Mouse (Mus musculus) T-cell, adult 2 months (primary cell): ENCODE results near the gene Scn10a.

Experiments used
- DNase-seq: peaks from one replicate; pipeline ENCODE4 v3.0.0; 2022; ENCODE audit warnings: low spot score

Scn10a gene

GRCm38 (mm10) chr9:119634216-119634843, 84.8 kb downstream of the Scn10a start:
- no peak for DNase-seq

- no peak for DNase-seq
These were observed 85.6 kb downstream of the Scn10a start for GRCm38 (mm10) chr9:119633475-119633874.

GRCm38 (mm10) chr9:119632801-119633200, 86.3 kb downstream of the Scn10a start:
- DNase-seq = no peak

- DNase-seq = no peak
These were observed 87.1 kb downstream of the Scn10a start for GRCm38 (mm10) chr9:119631899-119632533.

GRCm38 (mm10) chr9:119631393-119631898, 87.7 kb downstream of the Scn10a start:
- DNase-seq = no peak

GRCm38 (mm10) chr9:119628690-119629268, 90.3 kb downstream of the Scn10a start:
- no peak for DNase-seq

- no peak for DNase-seq
These were observed 91.9 kb downstream of the Scn10a start for GRCm38 (mm10) chr9:119627227-119627626.

- DNase-seq = no peak
These were observed 95.0 kb downstream of the Scn10a start for GRCm38 (mm10) chr9:119624151-119624550.

GRCm38 (mm10) chr9:119614798-119615197, 104.3 kb downstream of the Scn10a start:
- DNase-seq = no peak

- no peak for DNase-seq
These were observed 108.5 kb downstream of the Scn10a start for GRCm38 (mm10) chr9:119610563-119611166.

- DNase-seq = no peak
These were observed 112.2 kb downstream of the Scn10a start for GRCm38 (mm10) chr9:119606906-119607305.

- DNase-seq = no peak
These were observed 114.5 kb downstream of the Scn10a start for GRCm38 (mm10) chr9:119604607-119605006.

GRCm38 (mm10) chr9:119598501-119598900, 120.6 kb downstream of the Scn10a start:
- no peak for DNase-seq

GRCm38 (mm10) chr9:119597332-119597731, 121.8 kb downstream of the Scn10a start:
- DNase-seq = no peak

- no peak for DNase-seq
These were observed 129.5 kb downstream of the Scn10a start for GRCm38 (mm10) chr9:119589592-119589991.

GRCm38 (mm10) chr9:119588763-119589449, 130.2 kb downstream of the Scn10a start:
- no peak for DNase-seq

GRCm38 (mm10) chr9:119580668-119581067, 138.5 kb downstream of the Scn10a start:
- peak; percentile 36 for DNase-seq

- no peak for DNase-seq
These were observed 138.9 kb downstream of the Scn10a start for GRCm38 (mm10) chr9:119580187-119580586.

- no peak for DNase-seq
These were observed 140.3 kb downstream of the Scn10a start, which contains the start of gene Scn5a for GRCm38 (mm10) chr9:119578636-119579438. TSS of gene Scn5a (minus strand) at chr9:119579016.

- DNase-seq = no peak
These were observed 140.8 kb downstream of the Scn10a start for GRCm38 (mm10) chr9:119578311-119578635.

GRCm38 (mm10) chr9:119576977-119577376, 142.1 kb downstream of the Scn10a start:
- no peak for DNase-seq
